8 mouse cellular contexts compared by ENCODE assay signal in genomic region chr19:41071500-41071899, GRCm38 (mm10). TPM values are rescaled to one million over a fixed set of nuclear protein-coding genes. Genes with fewer than 3 reads are reported as not detected.
DNase-seq lines count a peak whose midpoint lies in the region.

No protein-coding gene starts in this region.

- DNase-seq in CD4-positive, CD25-positive, alpha-beta regulatory T cell, adult 2 months (ENCODE audit: low read depth, low spot score), result peak; percentile 97
- peak; percentile 78 to 94 for DNase-seq in adrenal gland, adult (ENCODE audit: inconsistent age in 2 of 2, low spot score in 1 of 2)
- DNase-seq in embryo, embryonic 10.5 days (ENCODE audit: low spot score), result peak; percentile 95
- DNase-seq in gastrocnemius, postnatal 25 days, result peak; percentile 63
- DNase-seq in kidney, postnatal 36 days, result peak; percentile 82 to 96
- DNase-seq in lung, adult 18-20 months, result peak; percentile 75 to 84
- DNase-seq in retina, embryonic 14.5 days (ENCODE audit: low spot score), result peak; percentile 97
- peak; percentile 86 to 89 for DNase-seq in thymus, postnatal 36 days

RNA-seq across cellular contexts. Expression of gene Opalin, which starts 5.4 kb away (rescaled TPM):
- not detected for total RNA-seq in gastrocnemius, postnatal 25 days (2021)

RNA-seq across cellular contexts. Expression of gene Dntt, which starts 42.4 kb away (rescaled TPM):
- under 1 TPM in 1 of 2 experiments, not detected in 1; 0.19 TPM for total RNA-seq in gastrocnemius, postnatal 25 days (2021)

Comparison
In these comparisons a context has a peak if more than half of its experiments do, and no peak if none do; other contexts are left out.
1. Peak in every context shown above with its lines: DNase-seq.